Comparison of ENCODE assay signal across 22 mouse cellular contexts in the genomic region with DNA sequence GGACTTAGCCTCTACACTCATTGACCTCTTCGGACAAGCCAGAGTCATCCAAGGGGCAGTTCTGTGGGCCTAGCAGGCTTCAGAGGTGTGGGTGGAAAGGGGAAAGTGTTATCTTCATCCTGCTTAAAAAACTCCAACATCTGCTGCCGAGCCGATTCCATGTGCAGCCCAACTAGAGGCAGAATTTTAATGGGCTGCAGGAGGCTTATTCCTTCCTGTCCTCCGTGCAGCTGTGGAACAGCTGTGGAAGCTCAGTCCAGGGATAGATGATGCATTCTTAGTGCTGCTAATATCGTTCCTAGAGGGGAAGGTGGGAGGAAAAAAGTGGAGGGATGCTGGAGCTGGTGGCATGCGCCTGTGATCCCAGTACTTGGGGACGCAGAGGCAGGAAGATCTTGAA. TPM values are rescaled to one million over a fixed set of nuclear protein-coding genes. Genes with fewer than 3 reads are reported as not detected.
DNase-seq lines count a peak whose midpoint lies in the region; ATAC-seq and TF ChIP-seq lines count a peak whose summit lies in the region.
"Had no signal": no experiment of that assay in that cellular context is flagged by ENCODE, and none has a peak within 500 bp of the region (broad histone marks: within the 10 kb centered on the region; RNA-seq: fewer than 3 reads in every experiment).

No protein-coding gene starts in this region.

- no peaks in the 10 kb centered on the region for H3K27me3 ChIP-seq in lung, embryonic 14.5 days (ENCODE audit: insufficient read depth, low read length)
- H3K27me3 ChIP-seq: embryonic facial prominence, embryonic 13.5 days; liver, embryonic 13.5 days had no signal

- no peaks in the 10 kb centered on the region for H3K36me3 ChIP-seq in lung, embryonic 14.5 days (ENCODE audit: insufficient read depth)
- H3K36me3 ChIP-seq: embryonic facial prominence, embryonic 13.5 days; hindbrain, embryonic 10.5 days; liver, embryonic 13.5 days had no signal

- 59% methylated on average over 7 of the region's 7 CpGs for WGBS in lung, embryonic 14.5 days

- H3K9me3 ChIP-seq in lung, embryonic 14.5 days (ENCODE audit: low read depth, low read length), result no peaks in the 10 kb centered on the region
- H3K9me3 ChIP-seq: liver, embryonic 13.5 days had no signal

- intact Hi-C loops in gastrocnemius, postnatal 36 days (cut with DNase I), result no loop called here
- intact Hi-C loops in left cerebral cortex, adult 2 months (cut with DNase I), result no loop called here

- no peak overlapping the region for H3K9ac ChIP-seq in lung, embryonic 14.5 days
- H3K9ac ChIP-seq: embryonic facial prominence, embryonic 13.5 days; forebrain, postnatal 0 days; liver, embryonic 13.5 days had no signal

- peak; percentile 16 for DNase-seq in gastrocnemius, adult 18-20 months (ENCODE audit: low spot score)
- DNase-seq in gastrocnemius, postnatal 36 days, result no peak
- DNase-seq in lung, embryonic 14.5 days, result peak; percentile 6
- DNase-seq in lung, postnatal 14 days, result no peak
- DNase-seq in hindlimb bud, embryonic 11.5 days (ENCODE audit: extremely low spot score, low read depth, low spot score), result peak; percentile 14
- DNase-seq in MN1 (ENCODE audit: low spot score), result no peak
- no peak for DNase-seq in right cerebral cortex, postnatal 36 days (ENCODE audit: low spot score in 2 of 2)
- DNase-seq in left cerebral cortex, adult 2 months (ENCODE audit: extremely low spot score in 1 of 2, low spot score in 2 of 2), result no peak
- DNase-seq: adrenal gland, adult 2 months; cerebellum, adult 11 months; cerebellum, postnatal 36 days; forebrain, postnatal 0 days; kidney, adult 8-10 months; liver, embryonic 13.5 days; thymus, postnatal 4 days had no signal

- no peak overlapping the region for H3K4me3 ChIP-seq in lung, embryonic 14.5 days (ENCODE audit: low read depth, low read length)
- no peak overlapping the region for H3K4me3 ChIP-seq in left cerebral cortex, adult 2 months
- H3K4me3 ChIP-seq: embryonic facial prominence, embryonic 13.5 days; hindbrain, embryonic 10.5 days; liver, embryonic 13.5 days had no signal

- H3K4me1 ChIP-seq in lung, embryonic 14.5 days (ENCODE audit: insufficient read depth), result no peaks in the 10 kb centered on the region
- H3K4me1 ChIP-seq: hindbrain, embryonic 10.5 days; liver, embryonic 13.5 days had no signal

- no peak overlapping the region for H3K27ac ChIP-seq in lung, embryonic 14.5 days (ENCODE audit: low read depth)
- no peak overlapping the region for H3K27ac ChIP-seq in left cerebral cortex, adult 2 months
- H3K27ac ChIP-seq: embryonic facial prominence, embryonic 13.5 days; hindbrain, embryonic 10.5 days; liver, embryonic 13.5 days had no signal

- no peak overlapping the region for H3K4me2 ChIP-seq in lung, embryonic 14.5 days
- H3K4me2 ChIP-seq: embryonic facial prominence, embryonic 13.5 days; liver, embryonic 13.5 days had no signal

- TF ChIP-seq CTCF in lung, embryonic 14.5 days (IDR thresholded peaks at IDR 0.05; ENCODE audit: low read depth), result no peak
- TF ChIP-seq CTCF in left cerebral cortex, adult 2 months (IDR thresholded peaks at IDR 0.05), result no peak

- ATAC-seq in lung, embryonic 14.5 days (ENCODE audit: insufficient read depth), result no peak
- ATAC-seq: forebrain, postnatal 0 days; midbrain, embryonic 16.5 days had no signal

RNA-seq across cellular contexts. Expression of a gene that starts 52.0 kb away (rescaled TPM):
- under 1 TPM; 0.07 TPM for total RNA-seq in gastrocnemius, adult 18-20 months (2021)
- under 1 TPM; 0.07 to 0.08 TPM for total RNA-seq in gastrocnemius, postnatal 36 days (2021)
- polyA plus RNA-seq in lung, embryonic 14.5 days (2014; fragmentation: Nextera tagmentation; extraction: Ambion mirVana), result 0.05 TPM in 2 replicates
- under 1 TPM; 0.68 to 0.84 TPM for total RNA-seq in left cerebral cortex, adult 2 months (2021)
- total RNA-seq: adrenal gland, adult 2 months; granulocyte monocyte progenitor cell, adult 5-6 weeks; megakaryocyte, adult 5-6 weeks; MEL had no signal
- polyA plus RNA-seq: liver, embryonic 13.5 days; lung, embryonic 16.5 days had no signal

Comparison
In these comparisons a context has a peak if more than half of its experiments do, and no peak if none do; other contexts are left out.
1. DNase-seq: peak in gastrocnemius, adult 18-20 months (single experiment), lung, embryonic 14.5 days (single experiment) and hindlimb bud, embryonic 11.5 days (single experiment); none in gastrocnemius, postnatal 36 days (0 of 2), lung, postnatal 14 days (single experiment), MN1 (single experiment), right cerebral cortex, postnatal 36 days (0 of 2) and left cerebral cortex, adult 2 months (0 of 2).